Mouse (Mus musculus) spleen, adult 2 months (tissue): ENCODE measurements around the gene Rpl10a. TPM values are rescaled to one million over a fixed set of nuclear protein-coding genes. Genes with fewer than 3 reads are reported as not detected.

Source experiments
- DNase-seq, 2 experiments: peaks; one replicate each; pipeline versions ENCODE4 v3.0.0 to v3.0.0-alpha.2; 2012 to 2021; ENCODE audit warnings: low spot score in 2 of 2, low read depth in 1 of 2
- H3K27ac ChIP-seq: fragments of 200-500 bp; 2 replicates; pipeline ENCODE4 v1.5.1; 2012; ENCODE audit warnings: low read length, inconsistent platforms; ENCODE audit not compliant: insufficient read depth
- H3K27me3 ChIP-seq: fragments of 200-500 bp; 2 replicates; pipeline ENCODE4 v1.6.1; 2012; ENCODE audit warnings: mild to moderate bottlenecking, moderate library complexity, low read length, inconsistent platforms; ENCODE audit not compliant: control insufficient read depth, insufficient read depth
- H3K36me3 ChIP-seq: fragments of 200-500 bp; 2 replicates; pipeline ENCODE4 v1.6.1; 2012; ENCODE audit warnings: mild to moderate bottlenecking, low read length, inconsistent platforms; ENCODE audit not compliant: control insufficient read depth, insufficient read depth
- H3K4me1 ChIP-seq: fragments of 200-500 bp; 2 replicates; pipeline ENCODE4 v1.6.1; 2011; ENCODE audit warnings: inconsistent platforms; ENCODE audit not compliant: control insufficient read depth, insufficient read depth, insufficient read length
- H3K4me3 ChIP-seq: fragments of 200-500 bp; 2 replicates; pipeline ENCODE4 v1.5.1; 2011; ENCODE audit warnings: mild to moderate bottlenecking, inconsistent platforms; ENCODE audit not compliant: insufficient read depth, insufficient read length; ENCODE audit errors: extremely low read depth
- CTCF ChIP-seq: fragments of 200-500 bp; IDR thresholded peaks from 2 replicates; pipeline ENCODE4 v1.5.1; 2011; ENCODE audit warnings: mild to moderate bottlenecking, inconsistent platforms; ENCODE audit not compliant: insufficient read depth, insufficient read length, insufficient replicate concordance; ENCODE audit errors: extremely low read depth
- POLR2A ChIP-seq: fragments of 200-500 bp; IDR thresholded peaks from 2 replicates; pipeline ENCODE4 v1.6.1; 2011; ENCODE audit warnings: low read depth, low read length, inconsistent platforms
- WGBS: fragments of 180-500 bp; shearing (Covaris S2); methylation state at CpG from one replicate; pipeline ENCODE4 v1.1.7; 2018; 5-methylcytosine and 5-hydroxymethylcytosine counted together
- polyA plus RNA-seq: library from polyadenylated mRNA; depleted of rRNA; stranded (reverse); fragments of >200 nt; gene quantifications from 2 replicates; pipeline ENCODE4 v1.2.3, GENCODE M21; 2012

Rpl10a gene
- polyA plus RNA-seq, 1 experiment = 4,168 TPM

DNA sequence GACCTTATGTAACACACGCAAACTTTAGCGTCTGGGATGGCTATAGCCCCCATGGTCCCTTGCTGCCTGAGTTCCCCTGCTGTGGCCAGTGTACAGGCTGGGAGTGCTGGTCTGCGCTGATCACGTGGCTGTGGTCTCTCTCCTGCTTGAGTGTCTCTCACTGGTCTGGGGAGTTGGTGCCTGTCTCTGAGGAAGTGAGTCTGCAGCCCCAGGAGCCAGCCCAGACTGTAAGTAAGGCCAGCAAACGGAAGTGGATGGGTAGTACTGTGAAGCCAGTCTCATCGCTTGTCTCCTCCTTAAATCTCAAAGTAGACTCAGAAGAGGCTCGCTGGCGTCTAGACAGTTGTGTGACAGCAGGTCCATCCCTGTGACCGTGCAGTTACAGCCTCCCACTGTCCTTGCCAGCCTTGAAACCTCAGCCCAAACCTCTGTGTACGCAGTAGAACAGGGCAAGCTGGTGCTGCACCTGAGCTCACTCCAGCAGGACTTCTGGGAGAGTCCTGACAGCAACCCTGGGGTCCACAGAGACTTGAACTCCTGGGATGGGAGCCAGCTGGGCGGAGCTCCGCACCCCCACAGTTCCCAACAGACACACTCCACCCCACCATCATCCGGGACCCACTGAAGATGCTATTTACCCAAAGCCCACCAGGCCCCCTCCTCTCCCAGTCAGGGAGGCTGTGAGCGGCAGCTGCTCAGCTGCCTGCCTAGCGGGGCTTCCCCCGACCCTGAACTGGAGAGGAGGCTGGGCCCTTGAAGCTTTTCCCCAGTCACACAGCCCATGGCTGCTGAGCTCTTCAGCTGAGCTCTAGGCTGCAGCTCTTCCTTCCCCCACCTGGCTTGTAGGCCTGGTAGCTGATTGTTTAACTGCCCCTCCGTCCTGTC, 33.6 kb upstream of the Rpl10a start:
- no peak for TF ChIP-seq CTCF
- TF ChIP-seq POLR2A = no peak
- peak in 1 of 2 experiments; percentile 35 for DNase-seq
- no peak overlapping the region for H3K27ac ChIP-seq
- H3K4me3 ChIP-seq = no peak overlapping the region
- no peaks in the 10 kb centered on the region for H3K27me3 ChIP-seq
- peaks cover 8% of the 10 kb centered on the region; the same call in 1 of the 2 replicates for H3K4me1 ChIP-seq
- 39% methylated on average over 17 of the region's 17 CpGs for WGBS
- peaks cover 3% of the 10 kb centered on the region; the same call in 1 of the 2 replicates for H3K36me3 ChIP-seq

GRCm38 (mm10) chr17:28298888-28299287, 29.4 kb upstream of the Rpl10a start:
- peaks cover 5% of the 10 kb centered on the region; the same call in 1 of the 2 replicates for H3K36me3 ChIP-seq
- H3K27ac ChIP-seq = no peak overlapping the region
- H3K27me3 ChIP-seq = no peaks in the 10 kb centered on the region
- no peak for TF ChIP-seq CTCF
- TF ChIP-seq POLR2A = no peak
- H3K4me1 ChIP-seq = peaks cover 8% of the 10 kb centered on the region; the same call in 1 of the 2 replicates
- no peak overlapping the region for H3K4me3 ChIP-seq
- WGBS = 89% methylated on average over 17 of the region's 17 CpGs
- no peak for DNase-seq

- WGBS = 54% methylated on average over 10 of the region's 11 CpGs
- no peak for DNase-seq
- TF ChIP-seq POLR2A (no peak), CTCF (no peak)
Observed at GRCm38 (mm10) chr17:28299669-28300320, 28.5 kb upstream of the Rpl10a start.

DNA sequence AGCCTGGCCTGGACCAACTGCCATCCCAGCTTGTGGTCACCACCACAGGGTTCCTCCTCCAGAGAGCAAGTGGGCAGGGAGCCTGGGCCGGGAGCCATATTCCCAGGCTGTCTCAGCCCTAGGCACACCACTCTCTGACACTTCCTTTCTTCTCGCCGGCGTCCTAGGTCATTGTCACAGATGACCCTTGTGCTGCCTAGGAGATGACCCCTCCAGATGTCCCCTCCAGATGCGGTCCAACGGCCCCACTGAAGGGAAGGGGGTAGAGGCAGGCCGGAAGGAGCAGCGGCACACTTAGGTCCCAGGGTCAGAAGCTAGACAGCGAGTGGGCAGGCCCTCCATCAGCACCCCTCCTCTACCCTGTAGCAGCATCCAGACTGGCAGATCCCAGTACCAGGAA, 27.9 kb upstream of the Rpl10a start:
- Histone ChIP-seq H3K36me3 (peaks cover 5% of the 10 kb centered on the region; the same call in 1 of the 2 replicates), H3K4me3 (no peak overlapping the region), H3K27me3 (no peaks in the 10 kb centered on the region), H3K4me1 (no peaks in the 10 kb centered on the region), H3K27ac (no peak overlapping the region)
- TF ChIP-seq POLR2A (no peak), CTCF (no peak)
- 79% methylated on average over 9 of the region's 9 CpGs for WGBS
- no peak for DNase-seq

More at GRCm38 (mm10) chr17:28299669-28300320, 28.5 kb upstream of the Rpl10a start:
- no peak overlapping the region for H3K27ac ChIP-seq
- no peaks in the 10 kb centered on the region for H3K27me3 ChIP-seq
- peaks cover 5% of the 10 kb centered on the region; the same call in 1 of the 2 replicates for H3K36me3 ChIP-seq
- no peak overlapping the region for H3K4me3 ChIP-seq
- peaks cover under 1% of the 10 kb centered on the region; the same call in 1 of the 2 replicates for H3K4me1 ChIP-seq

GRCm38 (mm10) chr17:28300850-28301249, 27.4 kb upstream of the Rpl10a start:
- Histone ChIP-seq H3K27me3 (no peaks in the 10 kb centered on the region), H3K4me1 (no peaks in the 10 kb centered on the region), H3K4me3 (no peak overlapping the region), H3K27ac (no peak overlapping the region), H3K36me3 (peaks cover 5% of the 10 kb centered on the region; the same call in 1 of the 2 replicates)
- DNase-seq = no peak
- 82% methylated on average over 3 of the region's 3 CpGs for WGBS
- TF ChIP-seq POLR2A = no peak
- TF ChIP-seq CTCF = no peak

- 91% methylated on average over 10 of the region's 10 CpGs for whole genome bisulfite sequencing
- H3K27ac ChIP-seq = no peak overlapping the region
- no peaks in the 10 kb centered on the region for H3K27me3 ChIP-seq
- H3K36me3 ChIP-seq = 0 out of 2 replicates have a peak, but pooled peaks cover 2% of the 10 kb centered on the region
- H3K4me3 ChIP-seq = no peak overlapping the region
- DNase-seq = no peak
- peaks cover 5% of the 10 kb centered on the region; the same call in 1 of the 2 replicates for H3K4me1 ChIP-seq
- TF ChIP-seq CTCF (no peak), POLR2A (no peak)
Observed at GRCm38 (mm10) chr17:28305172-28305571, 23.1 kb upstream of the Rpl10a start.
